Mouse (Mus musculus) thymus, postnatal 10 days (tissue): ENCODE measurements around the gene Chic2.

ENCODE experiments used
- DNase-seq, 2 experiments: peaks; one replicate each; pipeline ENCODE4 v3.0.0; 2021; ENCODE audit warnings: low spot score in 2 of 2

Chic2 gene

DNA sequence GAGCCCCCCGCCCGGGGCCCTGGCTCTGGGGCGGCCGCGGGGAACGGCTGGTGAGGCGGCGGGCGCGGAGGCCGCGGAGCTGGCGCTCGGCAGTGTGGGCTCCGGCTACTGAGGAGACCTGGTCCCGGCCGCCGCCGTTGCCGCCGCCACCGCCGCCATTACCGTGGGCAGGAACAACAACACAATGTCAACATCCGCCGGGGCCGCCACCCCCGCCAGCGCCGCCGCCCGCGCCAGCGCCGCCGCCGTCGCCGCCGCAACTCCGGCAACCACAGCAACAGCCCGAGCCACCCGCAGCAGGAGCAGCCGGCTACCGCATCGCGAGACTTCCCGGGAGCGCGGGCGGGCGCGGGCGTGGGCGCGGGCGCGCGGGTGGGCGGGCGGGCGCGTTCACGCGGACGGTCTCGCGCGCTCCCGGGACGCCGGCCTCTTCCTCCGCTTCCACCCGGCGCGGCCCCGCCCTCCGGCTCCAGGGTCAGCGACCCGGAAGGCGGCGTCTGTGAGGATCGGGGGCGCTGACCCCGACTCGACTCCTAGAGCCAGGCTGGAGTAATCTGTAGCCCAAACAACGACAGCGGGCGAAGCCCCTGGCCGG, at the start of gene Chic2:
Gene Chic2, minus strand, starts transcription at position 465 of the 595 bp plus-strand sequence.
- DNase-seq = peak; percentile 82 to 83

DNA sequence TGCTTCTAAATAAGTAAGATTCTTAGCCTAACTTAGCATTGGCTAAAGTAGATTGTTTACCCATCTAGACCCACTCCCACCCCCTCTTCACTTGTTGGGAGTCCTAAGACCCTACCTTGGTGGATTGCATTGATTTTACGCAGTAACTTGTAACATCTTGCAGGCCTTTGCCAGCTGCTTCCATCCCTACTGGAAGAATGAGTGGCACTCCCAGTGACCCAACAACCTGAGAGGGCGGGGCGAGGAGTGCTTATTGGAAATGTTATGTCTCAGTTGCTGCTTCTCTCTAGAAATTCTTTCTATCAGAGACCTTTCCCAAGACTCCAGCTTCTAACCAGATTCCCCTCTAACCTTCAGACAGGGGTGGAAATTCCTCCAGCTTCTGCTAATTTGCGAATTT, 41.3 kb upstream of the Chic2 start:
- DNase-seq = no peak

DNA sequence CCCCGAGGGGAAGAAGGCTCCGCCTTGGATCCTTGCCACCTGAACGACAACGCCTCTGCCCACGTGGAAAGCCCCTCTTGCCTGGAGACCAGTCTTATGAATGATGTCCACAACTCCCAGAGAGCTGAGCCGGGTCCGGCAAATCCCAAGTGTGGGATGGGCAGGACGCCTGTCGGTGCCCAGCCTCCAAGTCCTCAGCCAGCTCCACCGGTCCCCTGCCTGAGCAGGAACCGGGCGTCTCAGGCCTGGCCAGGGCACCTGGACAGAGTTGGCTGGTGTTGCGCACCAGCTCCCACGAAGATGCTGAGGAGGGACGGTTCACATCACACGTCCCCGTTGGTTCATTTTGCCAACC, 40.9 kb upstream of the Chic2 start:
- no peak for DNase-seq

DNA sequence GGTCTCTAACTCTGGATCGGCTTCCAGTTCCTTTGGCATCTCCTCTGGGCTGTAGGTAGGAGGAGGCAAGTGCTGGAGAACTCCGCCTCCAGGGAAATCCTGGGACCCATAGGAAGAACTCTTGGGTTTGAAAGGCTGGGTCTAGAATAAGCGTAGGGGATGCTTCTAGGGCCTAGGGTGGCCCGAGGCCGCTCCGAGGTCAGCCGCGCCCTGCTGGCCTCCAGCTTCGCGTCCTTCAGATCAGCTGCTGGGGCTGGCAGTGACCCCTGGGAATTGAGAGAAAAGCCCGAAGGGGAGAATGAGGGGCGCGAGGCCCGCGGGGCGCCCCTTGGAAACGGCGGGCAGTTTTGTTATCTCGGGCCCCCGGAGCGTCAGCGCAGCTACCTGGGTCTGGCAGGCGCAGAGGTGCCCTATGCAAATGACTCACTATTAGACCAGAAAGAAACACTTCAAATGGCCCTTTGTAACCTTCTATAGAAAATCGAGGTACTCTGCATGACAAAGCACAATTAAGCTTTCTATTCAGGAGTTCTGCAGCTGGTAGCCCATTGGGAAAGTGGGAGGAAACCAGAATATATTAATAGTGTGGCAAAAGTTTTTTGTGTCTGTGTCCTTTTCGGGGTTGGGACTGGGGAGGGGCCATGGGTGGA, 40.4 kb upstream of the Chic2 start:
- DNase-seq = no peak

DNA sequence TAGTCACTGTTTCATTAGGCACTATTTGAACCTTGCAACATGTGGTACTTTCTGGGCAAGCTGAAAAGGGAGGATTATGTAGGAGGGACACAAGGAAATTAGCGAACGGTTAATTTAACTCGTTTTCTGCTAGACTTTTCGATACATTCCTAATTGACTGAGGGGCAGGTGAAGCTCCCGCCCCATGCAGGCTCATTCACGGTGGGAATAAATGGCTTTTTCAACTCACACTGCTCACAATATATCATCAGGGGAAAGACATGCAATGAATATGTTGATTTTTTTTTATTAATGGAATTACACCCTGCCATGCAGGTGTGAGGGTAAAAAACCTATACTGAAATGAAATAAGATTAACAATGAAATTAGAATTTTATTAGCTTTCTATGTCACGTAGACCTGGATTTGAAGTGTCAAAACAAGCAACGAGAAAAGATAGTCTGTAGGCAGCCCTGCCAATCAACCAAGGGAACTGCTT, 39.9 kb upstream of the Chic2 start:
- no peak for DNase-seq

DNA sequence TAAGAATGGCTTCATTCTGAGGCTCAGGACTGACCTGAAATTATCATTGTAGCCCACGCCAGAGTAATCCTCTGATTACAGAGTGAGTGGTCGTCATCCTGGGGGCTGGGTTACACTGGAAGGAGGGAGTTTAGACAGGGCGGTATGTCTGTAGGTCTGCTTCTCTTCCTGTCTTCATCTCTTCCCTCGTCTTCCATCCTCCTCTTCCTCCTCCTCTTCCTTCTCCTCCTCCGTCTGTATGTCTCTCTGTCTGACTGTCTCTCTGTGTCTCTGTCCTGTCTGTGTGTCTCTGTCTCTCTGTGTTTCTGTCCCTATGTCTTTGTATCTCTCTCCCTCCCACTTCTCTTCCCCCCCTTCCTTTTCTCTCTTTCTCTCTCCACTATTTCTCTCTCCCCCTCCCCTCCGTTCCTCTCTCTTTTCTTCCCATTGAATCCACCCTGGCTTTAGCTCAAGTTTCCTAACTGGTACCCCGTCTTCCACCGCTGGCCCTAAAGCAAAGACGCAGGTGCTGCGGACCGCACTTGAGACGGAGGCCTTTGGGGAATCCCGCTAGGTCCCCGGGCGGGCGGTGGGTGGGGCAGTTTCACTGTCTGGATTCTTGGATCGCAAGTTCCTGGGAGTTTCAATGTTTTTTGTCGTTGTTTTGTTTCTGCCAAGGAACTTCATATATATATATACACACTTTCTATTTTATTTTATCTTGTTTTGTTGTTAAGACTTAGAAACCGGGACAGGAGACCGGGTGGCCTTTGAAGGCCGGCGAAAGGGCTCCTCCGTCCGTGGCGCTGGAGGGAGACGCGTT, 39.2 kb upstream of the Chic2 start:
- no peak for DNase-seq

DNA sequence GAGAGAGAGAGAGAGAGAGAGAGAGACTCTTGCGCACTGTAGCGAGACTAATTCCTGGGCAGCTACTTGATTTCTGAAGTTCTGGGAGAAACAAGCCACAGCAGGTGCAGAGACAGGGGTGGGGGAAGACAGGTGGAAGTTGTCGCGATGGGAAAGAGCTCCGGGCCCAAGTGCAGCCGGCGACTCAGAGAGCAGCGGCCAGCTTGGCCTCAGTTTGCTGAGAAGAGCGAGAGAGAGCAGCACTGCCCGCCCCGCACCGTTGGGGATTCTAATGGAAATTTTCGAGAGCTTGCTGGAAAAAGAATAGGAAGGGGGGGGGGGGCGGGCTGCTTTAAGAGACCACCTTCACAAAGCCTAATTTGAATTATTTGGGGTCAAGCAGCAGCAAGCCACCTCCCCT, 38.5 kb upstream of the Chic2 start:
- DNase-seq = no peak

DNA sequence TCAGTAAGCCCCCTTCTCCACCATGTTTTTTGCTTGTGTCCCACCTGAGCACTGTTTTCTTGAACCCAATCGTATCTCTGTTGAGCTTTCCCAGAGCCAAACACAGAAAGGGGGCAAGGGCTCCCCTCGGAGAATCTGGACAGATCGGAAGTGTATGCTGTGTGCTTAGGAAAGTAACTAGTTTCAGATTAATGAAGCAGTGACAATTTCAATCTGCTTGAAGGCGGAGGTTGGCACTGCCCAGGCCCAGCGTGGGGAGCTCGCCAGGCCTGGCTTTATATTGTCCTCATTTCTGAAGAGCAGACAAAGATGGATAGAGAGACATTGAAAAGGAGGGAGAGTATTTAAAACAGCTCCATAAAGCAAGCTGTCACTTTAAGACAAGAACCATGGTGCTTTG, 37.9 kb upstream of the Chic2 start:
- no peak for DNase-seq

DNA sequence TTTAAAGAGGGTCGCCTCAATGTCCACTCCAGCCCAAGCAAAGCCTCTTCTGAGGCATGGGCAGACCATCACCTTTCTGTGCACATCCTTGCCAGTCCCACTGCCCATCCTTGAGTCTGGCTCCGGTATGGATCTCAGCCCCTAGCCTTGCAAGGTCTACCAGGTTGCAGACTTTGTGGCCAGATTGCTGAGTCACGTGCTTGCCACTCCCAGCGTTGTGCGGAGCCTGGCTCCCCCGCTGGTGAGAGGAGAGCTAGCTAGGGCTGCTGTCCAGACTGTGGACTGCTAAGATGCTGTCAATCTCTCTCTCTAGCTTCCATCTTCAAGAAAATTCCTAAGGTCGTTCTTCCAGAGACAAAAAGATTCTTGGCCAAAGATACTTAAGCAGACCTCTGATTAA, 35.0 kb upstream of the Chic2 start:
- no peak for DNase-seq

DNA sequence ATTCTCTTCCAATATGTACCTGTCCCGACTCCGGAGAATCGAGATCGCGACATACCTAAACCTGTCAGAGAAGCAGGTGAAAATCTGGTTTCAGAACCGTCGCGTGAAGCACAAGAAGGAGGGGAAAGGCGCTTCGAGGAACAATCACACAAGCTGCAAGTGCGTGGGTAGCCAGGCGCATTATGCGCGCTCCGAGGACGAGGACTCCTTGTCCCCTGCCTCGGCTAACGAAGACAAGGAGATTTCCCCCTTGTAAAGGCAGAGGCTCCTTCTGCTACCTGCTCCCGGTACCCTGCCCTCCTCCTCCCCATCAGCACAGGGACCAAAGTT, 32.4 kb upstream of the Chic2 start:
- DNase-seq = no peak

DNA sequence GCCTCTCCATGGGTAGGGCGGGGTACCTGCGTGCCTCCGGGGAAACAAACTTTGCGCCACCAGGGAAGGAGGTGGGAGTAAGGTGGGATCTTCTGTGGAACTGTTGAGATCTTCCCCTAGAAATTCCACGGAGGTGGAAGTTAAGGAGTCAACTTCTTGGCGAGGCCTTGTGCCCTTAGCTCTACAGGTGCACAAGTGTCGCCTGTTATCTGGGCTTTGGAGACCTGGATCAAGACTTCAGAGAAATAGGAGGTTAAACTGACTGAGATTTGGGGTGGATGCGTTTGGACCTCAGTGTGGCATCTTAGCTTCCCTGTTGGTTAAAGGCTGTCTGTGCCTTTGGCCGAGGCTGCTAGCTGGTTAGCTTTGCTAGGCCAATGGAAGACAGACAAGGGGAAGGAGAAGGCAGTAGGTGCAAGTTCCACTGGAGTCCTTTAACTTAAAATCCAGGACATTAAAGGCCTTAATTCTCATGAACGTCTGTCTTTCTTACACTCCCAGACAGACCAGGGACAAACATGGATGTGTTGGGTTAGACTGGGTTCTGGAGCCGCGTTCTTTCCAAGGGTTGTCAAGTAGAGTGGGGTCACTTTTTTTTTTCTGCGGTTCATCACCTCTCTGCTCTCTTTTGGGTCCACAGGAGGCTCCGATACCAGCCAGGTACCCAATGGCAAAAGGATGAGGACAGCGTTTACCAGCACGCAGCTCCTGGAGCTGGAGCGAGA, 31.9 kb upstream of the Chic2 start:
- no peak for DNase-seq

DNA sequence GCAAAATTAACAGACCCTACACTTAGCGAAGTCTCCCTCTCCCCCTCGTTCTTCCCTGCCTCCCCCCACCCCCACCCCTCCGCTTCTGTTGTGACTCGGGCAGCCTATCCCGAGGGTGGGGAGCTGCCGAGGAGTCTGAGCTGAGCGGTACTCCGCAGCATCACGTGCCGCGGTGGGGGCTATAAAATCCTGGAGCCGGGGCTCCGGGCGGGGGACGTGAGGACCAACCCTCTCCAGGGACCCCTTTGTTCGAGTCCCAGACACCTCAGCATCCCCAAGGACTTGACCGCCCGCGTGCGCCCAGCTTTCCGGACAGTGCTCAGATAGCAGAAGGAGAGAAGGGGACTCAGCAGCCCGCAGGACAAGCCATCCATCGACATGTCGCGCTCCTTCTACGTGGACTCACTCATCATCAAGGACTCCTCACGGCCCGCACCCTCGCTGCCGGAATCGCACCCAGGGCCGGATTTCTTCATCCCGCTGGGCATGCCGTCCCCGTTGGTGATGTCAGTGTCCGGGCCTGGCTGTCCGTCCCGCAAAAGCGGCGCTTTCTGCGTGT, 30.9 kb upstream of the Chic2 start, which contains the start of gene Gsx2:
Gene Gsx2, plus strand, starts transcription at position 219 of the 559 bp plus-strand sequence.
- no peak for DNase-seq

DNA sequence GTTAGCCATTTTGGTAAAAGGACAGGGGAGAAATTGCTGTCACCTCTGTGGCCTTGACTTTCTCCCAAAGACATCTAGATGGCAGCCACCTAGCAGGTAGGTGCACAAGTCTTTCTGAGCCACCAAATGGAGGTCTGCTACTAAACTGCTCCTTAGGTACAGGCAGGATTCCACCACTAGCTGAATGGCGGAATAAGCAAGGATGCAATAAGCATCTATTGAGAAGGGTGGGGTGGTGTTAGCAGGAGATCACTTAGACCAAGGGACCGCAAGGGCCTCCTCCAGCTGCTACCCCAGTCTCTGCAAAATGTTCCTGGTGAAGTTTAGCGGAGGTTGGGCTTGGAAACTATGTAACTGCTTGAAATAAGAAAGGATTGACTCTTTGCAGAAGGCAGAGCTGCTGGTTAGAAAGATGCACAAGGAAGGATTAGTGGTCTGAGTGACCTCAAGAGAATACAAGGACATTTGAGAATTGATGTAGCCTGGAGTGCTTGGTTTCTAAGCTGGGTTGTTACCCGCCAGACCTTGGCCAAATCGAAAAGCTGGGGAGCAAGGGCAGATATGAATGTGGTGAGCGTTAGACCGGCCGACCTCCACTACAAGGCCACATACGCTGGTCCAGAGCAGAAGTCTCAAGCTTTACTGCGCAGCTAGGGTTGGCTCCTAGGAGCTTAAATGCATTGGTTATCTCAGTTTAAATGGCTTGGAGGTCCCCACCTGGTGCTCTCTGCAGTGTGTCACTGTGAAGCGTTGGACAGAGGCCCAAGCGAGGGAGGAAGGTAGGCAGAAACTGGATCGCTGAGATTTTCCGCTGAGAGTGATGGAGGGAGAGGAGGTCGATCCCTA, 30.2 kb upstream of the Chic2 start:
- DNase-seq = no peak

DNA sequence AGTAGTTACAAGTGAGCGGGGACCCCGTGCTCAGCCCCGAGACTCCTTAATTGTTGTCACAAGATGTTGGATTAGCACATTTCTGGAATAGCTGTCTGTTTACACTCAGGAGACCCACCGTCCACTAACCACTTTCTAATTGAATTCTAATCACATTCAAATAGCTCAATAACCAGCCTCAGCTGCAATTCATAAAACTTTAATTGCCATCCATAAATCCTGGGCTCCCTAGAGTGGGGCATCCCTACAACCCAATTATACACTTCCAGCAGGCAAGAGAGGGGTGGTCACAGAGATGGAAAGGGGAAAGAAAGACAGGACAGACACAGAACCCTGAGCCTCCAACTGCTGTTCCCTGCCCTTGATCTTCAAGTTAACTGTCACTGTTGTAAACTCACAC, 29.6 kb upstream of the Chic2 start:
- DNase-seq = no peak

DNA sequence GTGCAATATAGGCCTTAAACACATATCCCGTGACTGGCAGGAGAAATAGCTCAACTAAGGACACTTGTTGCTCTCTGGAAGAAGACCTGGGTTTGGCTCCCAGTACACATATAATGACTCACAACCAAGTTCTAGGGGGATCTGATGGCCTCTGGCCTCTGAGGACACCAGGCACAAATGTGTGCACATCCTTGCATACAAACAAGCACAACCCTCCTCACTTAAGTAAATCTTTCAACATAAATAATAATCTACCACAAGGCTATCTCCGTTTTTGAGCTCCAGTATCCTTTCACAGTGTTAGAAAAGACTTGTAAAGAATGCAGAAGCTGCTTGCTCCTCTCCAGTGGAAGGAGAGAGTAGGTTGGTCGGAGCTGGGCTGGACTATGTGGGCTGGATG, 29.1 kb upstream of the Chic2 start:
- no peak for DNase-seq

DNA sequence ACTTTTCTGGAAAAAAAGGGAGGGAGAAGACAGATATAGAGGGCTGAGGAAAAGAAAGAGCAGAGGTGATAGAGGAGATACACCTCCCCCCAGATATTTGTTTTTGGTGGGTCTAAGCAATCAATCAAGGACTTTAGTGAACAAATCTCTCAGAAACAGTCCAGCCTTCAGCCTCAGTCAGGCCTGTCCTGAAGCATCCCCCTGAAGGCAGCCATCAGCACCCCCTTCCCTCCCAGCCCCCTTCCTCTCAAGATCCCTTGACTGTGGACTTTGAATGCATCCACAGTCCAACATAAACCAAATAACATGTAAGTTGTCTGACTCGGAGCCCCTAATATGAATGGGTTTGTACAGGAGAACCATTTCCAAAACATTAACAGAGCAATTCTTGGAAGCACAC, 28.6 kb upstream of the Chic2 start:
- DNase-seq = no peak

DNA sequence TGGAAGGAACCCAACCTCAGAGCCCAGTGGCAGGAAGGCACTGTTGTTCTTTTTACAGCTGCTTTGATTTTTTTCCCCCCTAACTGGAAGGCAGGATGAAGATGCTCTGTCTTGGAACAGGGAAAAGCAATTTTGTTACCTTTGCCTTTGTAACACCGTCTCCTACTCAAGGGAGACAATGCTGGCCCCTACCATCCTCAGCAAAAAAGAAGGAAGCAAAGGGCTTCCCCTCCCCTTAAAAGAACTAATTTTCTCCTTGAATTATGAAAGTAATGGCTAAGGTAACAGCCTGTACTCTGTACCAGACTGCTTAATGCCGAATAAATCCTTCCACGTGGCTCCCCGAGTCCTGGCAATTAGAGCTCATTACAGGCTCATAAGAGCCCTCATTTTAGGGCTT, 28.0 kb upstream of the Chic2 start:
- DNase-seq = no peak

DNA sequence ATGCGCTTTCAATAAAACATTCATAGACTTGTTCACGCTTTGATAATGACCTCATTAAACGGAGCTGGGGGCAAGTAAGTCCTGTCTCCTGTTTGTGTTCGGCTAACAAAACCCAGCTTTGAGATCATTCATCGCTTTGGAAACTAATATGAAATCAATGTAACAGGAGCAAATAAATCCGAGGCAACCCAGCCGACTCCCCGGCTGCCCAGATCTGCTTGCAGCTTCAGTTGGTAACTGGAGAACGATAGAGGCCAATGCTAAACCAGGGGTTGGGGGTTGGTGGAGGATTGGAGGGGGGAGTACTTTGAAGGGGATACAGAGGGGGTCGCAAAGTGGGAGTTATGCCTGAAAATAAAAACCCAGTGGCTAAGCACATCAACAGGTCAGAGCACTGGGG, 27.4 kb upstream of the Chic2 start:
- DNase-seq = no peak

DNA sequence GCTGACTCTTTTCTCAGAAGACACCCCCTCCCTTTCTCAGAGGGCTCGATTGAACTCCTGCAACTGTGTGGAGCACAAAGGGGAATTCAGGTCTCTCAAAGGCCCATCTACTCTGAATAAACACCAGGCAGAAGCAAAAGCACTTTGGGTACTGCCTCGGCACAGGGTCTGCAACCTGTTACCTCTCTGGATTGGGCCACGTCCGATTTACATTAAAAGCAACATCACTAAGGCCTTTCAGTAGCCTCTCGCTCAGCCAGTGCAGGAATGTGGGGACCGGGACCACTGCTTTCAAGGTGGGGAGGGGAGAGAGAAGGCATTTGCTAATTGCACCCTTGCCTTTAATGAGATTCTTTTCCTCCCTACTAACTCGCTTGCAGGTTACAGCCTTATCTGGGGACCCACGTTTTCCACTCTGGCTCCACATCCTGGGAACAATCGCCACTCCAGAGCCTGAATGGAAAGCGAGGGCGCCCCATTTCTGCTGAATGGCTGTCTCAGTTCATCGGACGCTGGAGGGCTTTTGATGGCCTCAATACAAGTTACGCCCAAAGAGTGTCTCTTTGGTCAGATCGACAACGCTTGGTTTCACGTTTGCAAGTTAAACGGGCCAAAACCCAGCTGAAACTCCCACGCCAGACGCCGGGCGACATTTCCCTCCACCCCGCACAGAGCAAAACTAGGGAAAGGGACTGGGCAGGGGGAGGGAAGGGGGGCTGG, 26.2 kb upstream of the Chic2 start:
- no peak for DNase-seq

DNA sequence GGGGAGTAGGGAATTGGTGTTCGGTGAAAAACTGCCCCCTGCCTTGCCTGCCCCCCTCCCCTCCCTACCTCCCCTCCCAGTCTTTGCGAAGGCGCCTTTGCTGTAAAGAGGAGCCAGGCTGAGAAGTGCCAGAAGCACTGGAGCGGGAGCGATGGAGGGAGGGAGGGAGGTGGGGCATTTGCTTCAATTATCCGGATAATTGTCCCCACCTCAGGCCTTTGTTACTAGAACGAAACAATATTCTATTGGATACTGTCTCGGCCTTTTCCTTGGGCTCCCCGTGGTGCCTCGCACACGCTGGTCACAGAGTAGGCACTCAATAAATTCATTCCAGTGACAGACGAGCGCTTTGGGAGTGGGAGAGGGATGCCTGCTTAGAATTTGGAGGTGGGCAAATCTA, 25.6 kb upstream of the Chic2 start:
- DNase-seq = no peak
